Mouse (Mus musculus) A20 (cell line): ENCODE data around the gene N4bp1.
A peak's percentile ranks its signal among the peaks of the same experiment; 100 is the strongest.

Experiments used
- DNase-seq: peaks from one replicate; pipeline ENCODE4 v3.0.0-alpha.2; 2011; ENCODE audit warnings: low read depth, low spot score

N4bp1 gene

GRCm38 (mm10) chr8:86861516-86861915 is 23.5 kb downstream of the N4bp1 start:
- DNase-seq, result no peak

DNA sequence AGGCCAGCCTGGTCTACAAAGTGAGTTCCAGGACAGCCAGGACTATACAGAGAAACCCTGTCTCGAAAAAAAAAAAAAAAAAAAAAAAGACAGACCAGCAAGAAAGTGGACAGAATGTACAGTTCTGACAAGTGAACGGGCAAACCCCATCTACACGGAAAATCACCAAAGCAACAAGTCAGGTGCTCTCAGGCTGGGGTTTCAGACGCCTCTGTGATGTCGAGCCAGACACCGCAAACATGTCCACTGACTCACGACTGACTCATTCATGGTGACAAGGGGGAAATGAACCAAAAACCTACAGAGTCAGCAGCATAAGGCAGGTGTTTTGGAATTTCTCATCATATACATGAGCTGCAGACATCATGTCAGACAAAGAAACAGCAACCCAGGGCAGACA is 28.8 kb downstream of the N4bp1 start:
- DNase-seq, result peak; percentile 67

GRCm38 (mm10) chr8:86854686-86855085 is 30.4 kb downstream of the N4bp1 start:
- DNase-seq, result no peak

GRCm38 (mm10) chr8:86853989-86854373 is 31.1 kb downstream of the N4bp1 start:
- no peak for DNase-seq

GRCm38 (mm10) chr8:86853266-86853988 is 31.6 kb downstream of the N4bp1 start:
- DNase-seq, result no peak

DNA sequence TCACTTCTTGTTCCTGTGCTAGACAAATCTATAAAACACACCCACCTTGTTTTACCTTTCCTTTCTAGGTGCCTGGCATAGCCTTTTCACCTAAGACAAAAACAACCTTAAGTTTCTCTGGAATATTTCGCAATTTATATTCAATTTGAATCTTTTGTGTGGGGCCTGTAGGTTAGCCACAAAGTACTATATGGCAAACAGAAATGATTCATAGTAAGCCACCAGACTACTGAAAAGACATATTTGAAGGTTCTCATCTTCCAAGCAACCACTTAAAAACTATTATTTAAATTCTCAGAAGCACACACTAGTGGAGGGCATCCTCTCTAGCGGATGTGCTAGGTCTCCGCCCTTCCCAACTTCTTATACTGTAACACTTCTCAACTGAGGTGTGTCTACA is 32.6 kb downstream of the N4bp1 start:
- DNase-seq, result no peak

DNA sequence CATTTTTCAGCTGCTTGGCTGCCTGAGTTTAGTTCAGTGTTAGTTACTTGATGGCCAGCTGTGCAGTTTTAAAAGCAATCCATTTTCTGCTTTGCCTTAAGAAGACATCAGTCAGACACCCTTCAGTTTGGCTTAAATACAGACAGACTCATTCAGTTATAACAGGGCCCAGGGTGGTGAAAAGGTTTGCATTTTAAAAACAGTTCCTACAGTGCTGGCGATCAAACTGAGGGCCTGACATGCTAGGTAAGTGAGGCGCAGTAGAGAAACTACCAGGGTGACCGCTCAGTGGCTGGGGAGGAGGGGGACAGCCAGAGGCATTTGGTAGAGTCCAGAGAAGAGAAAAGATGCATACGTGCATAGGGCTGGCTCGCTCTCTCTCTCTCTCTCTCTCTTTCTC is 36.2 kb downstream of the N4bp1 start:
- DNase-seq, result no peak

DNA sequence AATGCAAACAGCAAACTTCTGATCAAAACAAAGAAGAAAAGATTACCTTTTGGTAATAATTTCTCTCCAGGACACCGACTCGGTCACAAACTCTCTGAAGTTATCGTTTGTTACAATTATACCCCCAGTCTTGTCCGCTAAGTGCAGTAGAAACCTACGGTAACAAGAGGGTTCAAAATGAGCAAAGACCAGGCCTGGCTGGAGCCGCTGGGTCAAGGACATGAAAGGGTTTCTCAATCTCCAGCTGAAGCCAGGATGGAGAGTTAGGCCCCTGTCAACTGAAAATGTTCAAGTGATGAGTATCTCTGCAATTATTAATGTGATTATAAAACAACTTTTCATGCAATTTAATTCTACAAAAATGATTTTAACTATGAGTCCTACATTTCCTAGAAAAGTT is 36.7 kb downstream of the N4bp1 start:
- no peak for DNase-seq

GRCm38 (mm10) chr8:86847091-86847490 is 38.0 kb downstream of the N4bp1 start:
- no peak for DNase-seq

DNA sequence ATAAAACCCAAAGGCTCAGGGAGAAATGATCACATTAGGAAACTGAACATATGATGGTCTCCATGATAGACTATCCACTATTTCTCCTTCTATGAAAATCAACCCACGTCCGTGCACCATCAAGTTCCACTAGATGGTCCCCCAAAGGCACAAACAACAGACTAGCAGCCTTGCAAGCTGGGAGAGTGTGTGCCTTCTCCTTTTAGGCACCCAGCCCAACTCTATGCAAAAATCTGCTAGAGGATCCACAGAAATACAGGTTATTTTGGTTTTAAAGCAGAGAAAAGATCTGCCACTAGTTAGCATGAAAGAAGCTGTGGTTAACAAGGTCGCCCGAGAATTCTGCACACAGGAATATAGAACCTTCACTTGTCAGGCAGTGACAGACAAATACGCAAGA is 39.2 kb downstream of the N4bp1 start:
- DNase-seq, result no peak

- DNase-seq, result no peak
Observed at GRCm38 (mm10) chr8:86844856-86845255, 40.2 kb downstream of the N4bp1 start.

GRCm38 (mm10) chr8:86843896-86844295 is 41.2 kb downstream of the N4bp1 start:
- DNase-seq, result no peak

- no peak for DNase-seq
Observed at GRCm38 (mm10) chr8:86841556-86842309, 43.3 kb downstream of the N4bp1 start.

- no peak for DNase-seq
Observed at GRCm38 (mm10) chr8:86840120-86840693, 44.9 kb downstream of the N4bp1 start.

DNA sequence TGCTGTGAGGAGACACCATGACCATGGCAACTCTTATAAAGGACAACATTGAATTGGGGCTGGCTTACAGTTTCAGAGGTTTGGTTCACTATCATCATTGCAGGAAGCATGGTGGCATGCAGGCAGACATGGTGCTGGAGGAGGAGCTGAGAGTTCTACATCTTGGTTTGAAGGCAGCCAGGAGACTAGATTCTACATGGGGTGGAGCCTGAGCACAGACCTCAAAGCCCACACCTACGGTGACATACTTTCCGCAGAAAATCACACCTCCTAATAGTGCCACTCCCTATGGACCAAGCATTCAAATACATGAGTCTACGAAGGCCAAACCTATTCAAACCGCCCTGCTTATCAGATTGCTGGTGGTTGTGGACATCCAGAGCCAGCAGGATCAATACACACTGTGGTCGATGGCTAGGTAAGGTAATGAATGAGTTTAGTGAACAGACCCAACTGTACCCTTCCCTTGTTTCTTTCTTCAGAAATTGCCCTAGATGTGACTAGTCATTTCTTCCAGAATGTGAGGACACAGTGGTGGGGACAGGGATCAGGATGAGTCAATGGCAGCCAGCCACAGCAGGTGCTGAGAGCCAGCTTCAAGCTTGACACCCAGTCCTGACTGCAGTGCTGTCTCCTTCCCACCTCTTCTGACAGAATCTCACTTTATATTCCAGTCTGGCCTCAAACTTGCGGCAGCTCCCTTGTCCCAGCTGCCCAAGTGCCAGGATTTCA is 46.2 kb downstream of the N4bp1 start:
- no peak for DNase-seq

DNA sequence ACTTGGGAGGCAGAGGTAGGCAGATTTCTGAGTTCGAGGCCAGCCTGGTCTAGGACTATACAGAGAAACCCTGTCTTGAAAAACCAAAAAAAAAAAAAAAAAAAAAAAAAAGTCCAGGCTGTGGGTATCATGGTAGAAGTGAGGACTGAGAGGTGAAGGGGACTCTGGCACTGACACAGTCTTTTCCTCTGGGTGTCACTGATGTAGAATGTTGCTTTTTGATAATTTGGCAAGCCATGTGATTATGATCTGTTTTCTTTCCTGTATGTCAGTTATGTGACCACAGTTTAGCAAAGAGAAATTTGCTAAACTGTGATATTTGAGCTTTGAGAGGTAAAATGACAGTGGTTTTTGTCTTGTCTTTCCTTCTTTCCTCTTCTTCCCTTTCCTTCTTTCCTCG is 47.8 kb downstream of the N4bp1 start:
- no peak for DNase-seq

GRCm38 (mm10) chr8:86835881-86836280 is 49.2 kb downstream of the N4bp1 start:
- no peak for DNase-seq

DNA sequence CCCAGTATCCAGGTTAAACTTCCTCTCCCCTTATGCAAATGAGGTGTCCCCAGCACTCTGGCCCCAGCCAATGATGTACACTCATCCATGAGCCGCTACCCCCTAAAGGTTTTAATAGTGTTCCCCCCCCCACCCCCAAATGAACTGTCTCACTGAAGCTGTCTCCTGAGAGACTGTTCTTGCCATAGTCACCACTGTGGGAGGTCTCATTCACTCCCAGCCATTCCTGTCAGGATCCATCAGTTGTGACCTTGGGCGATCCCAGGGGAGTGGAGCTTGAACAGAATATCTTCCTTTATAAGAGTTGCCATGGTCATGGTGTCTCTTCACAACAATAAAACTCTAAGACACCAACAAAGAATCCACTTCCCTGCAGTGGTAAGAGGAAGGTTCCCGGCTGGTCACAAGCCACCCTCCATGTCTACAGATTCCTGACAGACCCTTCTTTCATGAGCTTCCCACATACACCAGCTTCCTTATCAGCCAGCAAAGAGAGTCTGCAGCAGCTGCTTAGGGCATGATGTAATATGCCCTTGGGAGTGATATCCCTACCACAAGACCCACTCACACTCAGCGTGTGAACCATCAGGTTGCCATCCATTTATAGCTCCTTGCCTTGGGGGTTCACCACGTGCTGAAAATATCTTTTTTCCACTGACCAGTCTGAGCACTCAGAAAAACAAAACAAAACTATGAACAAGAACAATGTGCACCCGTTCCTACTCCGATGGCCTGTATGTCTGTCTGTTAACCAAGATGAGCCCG is 50.4 kb downstream of the N4bp1 start:
- DNase-seq, result no peak

- DNase-seq, result no peak
Observed at GRCm38 (mm10) chr8:86833937-86834336, 51.1 kb downstream of the N4bp1 start.

DNA sequence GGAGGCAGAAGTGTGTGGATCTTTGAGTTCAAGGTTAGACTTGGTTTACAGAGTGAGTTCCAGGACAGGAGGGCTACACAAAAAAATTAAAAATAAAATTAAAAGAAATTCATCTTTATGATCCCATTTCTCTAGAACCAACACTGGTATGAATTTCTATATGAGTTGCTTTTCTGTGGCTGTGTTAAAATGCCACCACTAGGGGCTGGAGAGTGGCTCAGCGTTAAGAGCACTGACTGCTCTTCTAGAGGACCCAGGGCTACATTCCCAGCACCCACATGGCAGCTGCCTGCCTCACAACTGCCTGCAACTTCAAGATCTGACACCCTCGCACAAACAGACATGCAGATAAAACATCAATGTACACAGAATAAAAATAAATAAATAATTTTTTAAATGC is 56.1 kb downstream of the N4bp1 start:
- DNase-seq, result peak; percentile 20

DNA sequence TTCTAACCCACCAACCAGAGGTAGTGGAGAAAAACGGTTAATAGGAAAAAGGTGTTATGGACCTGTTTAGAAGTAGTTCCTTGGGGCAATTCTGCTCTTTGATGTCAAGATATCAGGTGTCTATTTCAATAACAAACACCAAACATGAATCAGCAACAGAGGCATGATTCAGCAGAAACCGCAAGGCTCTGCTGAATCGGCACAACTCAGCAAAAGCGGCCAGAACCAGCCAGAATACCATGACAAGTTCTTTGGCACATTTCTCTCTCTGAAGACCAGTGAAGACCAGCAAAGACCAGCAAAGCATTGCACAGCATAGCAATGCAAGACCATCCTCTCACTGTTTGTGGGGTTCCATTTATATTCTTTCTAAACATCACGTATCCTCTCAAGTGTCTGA is 57.9 kb downstream of the N4bp1 start:
- no peak for DNase-seq

DNA sequence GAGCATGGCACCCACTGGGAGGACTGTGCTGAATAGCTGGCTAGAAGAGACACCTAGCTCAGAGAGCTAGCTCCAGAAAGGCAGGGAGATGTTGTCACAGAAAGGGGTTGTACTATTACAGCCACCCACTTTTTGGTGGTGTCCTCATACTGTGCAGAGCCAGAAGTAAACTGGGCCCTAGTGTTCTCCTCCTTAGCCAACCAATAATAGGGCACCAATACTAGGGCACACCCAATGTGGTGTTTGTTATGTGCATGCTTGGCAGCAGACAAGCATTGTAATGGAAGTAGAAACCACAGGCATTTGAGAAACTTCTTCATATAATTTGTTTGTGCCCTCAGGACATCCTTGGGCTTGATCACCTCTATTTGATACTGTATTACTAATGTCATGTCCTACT is 58.5 kb downstream of the N4bp1 start:
- no peak for DNase-seq
